Mouse (Mus musculus): ENCODE measurements around the gene Cd79a.

DNA sequence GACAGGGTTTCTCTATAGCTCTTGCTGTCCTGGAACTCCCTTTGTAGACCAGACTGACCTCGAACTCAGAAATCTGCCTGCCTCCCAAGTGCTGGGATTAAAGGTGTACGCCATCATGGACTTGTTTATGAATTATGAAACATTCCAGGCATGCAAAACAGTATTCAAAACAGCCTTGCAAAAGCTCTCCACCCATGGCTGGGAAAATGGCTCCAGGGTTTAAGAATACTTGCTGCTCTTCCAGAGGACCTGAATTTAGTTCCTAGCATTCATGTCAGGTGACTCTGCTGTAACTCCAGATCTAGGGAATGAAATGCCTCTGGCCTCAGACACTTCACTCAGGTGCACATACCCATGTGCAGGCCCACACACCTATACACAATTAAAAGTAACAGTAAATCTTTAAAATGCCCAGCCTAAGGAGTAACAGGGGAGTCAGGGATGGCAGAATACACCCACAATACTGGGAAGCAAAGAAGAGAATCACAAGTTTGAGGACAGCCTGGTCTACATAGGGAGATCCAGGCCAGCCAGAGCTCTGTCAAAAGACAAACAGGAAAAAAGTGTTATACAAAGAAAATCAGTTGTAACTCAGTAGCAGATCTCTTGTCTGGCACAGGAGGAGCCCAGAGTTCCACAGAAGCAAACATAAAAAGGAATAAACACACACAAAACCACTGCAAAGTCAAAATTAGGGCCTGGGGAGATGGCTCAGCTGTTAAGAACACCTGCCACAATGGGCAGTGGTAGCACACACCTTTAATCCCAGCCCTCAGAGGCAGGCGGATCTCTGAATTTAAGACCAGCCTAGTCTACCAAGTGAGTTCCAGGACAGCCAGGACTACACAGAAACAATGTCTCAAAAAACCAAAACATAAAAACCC is 5.7 kb upstream of the Cd79a start:
- TF ChIP-seq CTCF (IDR thresholded peaks at IDR 0.05; ENCODE audit: low read depth) (no peak), EP300 (optimal IDR thresholded peaks at IDR 0.05) (no peak)

All from stomach, postnatal 0 days (tissue).